Mouse (Mus musculus): Measurements from ENCODE around the gene Gm21760. TPM values are rescaled to one million over a fixed set of nuclear protein-coding genes. Genes with fewer than 3 reads are reported as not detected.

The Gm21760 gene
- polyA plus RNA-seq (2012; rRNA removed; ENCODE audit: low replicate concordance), result not detected in 2 replicates

GRCm38 (mm10) chrY:80133479-80133878, at the start of gene Gm21760:
Gene Gm21760, plus strand, starts transcription at chrY:80133779.

